Mouse (Mus musculus) MEL (cell line): ENCODE measurements at regions not wholly inside any gene's neighbourhood (a gene's known extent, or its start where the extent isn't known, plus 50 kb on each side); places are given as distances from the start of the nearest gene placed in this dataset.

ENCODE experiments used
- DNase-seq: peaks from one replicate; pipeline ENCODE4 v3.0.0; 2011; ENCODE audit warnings: low read depth, low spot score
- H3K27ac ChIP-seq: 2 replicates; pipeline ENCODE4 v1.5.1; 2012; ENCODE audit warnings: low read depth, mild to moderate bottlenecking, control low read depth, low read length, moderate library complexity; ENCODE audit not compliant: control insufficient read depth
- H3K27me3 ChIP-seq, 2 experiments: fragments of 150-350 bp in 1 of 2; sonication (generic) in 1 of 2; 2 replicates each; pipeline ENCODE4 v1.6.1; 2012; ENCODE audit warnings: low read length in 2 of 2, mild to moderate bottlenecking in 2 of 2, improper control_type of control experiment in 1 of 2, moderate library complexity in 1 of 2; ENCODE audit not compliant: insufficient read depth in 2 of 2, control insufficient read depth in 1 of 2
- H3K36me3 ChIP-seq, 2 experiments: 2 replicates each; pipeline ENCODE4 v1.6.1; 2012 to 2014; ENCODE audit warnings: low read length in 2 of 2, improper control_type of control experiment in 1 of 2, inconsistent platforms in 1 of 2, mild to moderate bottlenecking in 1 of 2; ENCODE audit not compliant: insufficient read depth in 2 of 2, control insufficient read depth in 1 of 2
- H3K4me1 ChIP-seq, 2 experiments: fragments of 150-350 bp in 1 of 2; sonication (generic) in 1 of 2; 2 replicates each; pipeline ENCODE4 v1.6.1; 2012; ENCODE audit warnings: low read length in 2 of 2, improper control_type of control experiment in 1 of 2, mild to moderate bottlenecking in 1 of 2; ENCODE audit not compliant: insufficient read depth in 2 of 2, control insufficient read depth in 1 of 2
- H3K4me3 ChIP-seq, 2 experiments: fragments of 150-350 bp in 1 of 2; sonication (generic) in 1 of 2; 2 replicates each; pipeline ENCODE4 v1.5.1; 2012; ENCODE audit warnings: low read depth in 2 of 2, low read length in 2 of 2, mild to moderate bottlenecking in 2 of 2, moderate library complexity in 2 of 2, control low read depth in 1 of 2, improper control_type of control experiment in 1 of 2; ENCODE audit not compliant: control insufficient read depth in 1 of 2, insufficient read depth in 1 of 2
- H3K79me2 ChIP-seq: 2 replicates; pipeline ENCODE4 v1.6.1; 2012; ENCODE audit warnings: mild to moderate bottlenecking, low read length, moderate library complexity; ENCODE audit not compliant: control insufficient read depth, poor library complexity, insufficient read depth
- H3K9ac ChIP-seq: 2 replicates; pipeline ENCODE4 v1.6.1; 2012; ENCODE audit warnings: low read depth, mild to moderate bottlenecking, control low read depth, low read length, moderate library complexity; ENCODE audit not compliant: control insufficient read depth, poor library complexity, severe bottlenecking
- H3K9me3 ChIP-seq: fragments of 150-350 bp; sonication (generic); replicated peaks from 2 replicates; pipeline ENCODE4 v1.6.1; 2012; ENCODE audit warnings: mild to moderate bottlenecking, low read length, improper control_type of control experiment, moderate library complexity; ENCODE audit not compliant: insufficient read depth
- BHLHE40 ChIP-seq: IDR thresholded peaks from 2 replicates; pipeline ENCODE4 v1.6.1; 2012; ENCODE audit warnings: low read depth, mild to moderate bottlenecking, inconsistent platforms, low read length, improper control_type of control experiment, borderline replicate concordance
- CHD2 ChIP-seq: IDR thresholded peaks from 2 replicates; pipeline ENCODE4 v1.6.1; 2011; ENCODE audit warnings: low read length, improper control_type of control experiment
- CTCF ChIP-seq, 3 experiments: IDR thresholded peaks in 2 of 3; conservative IDR thresholded peaks in 1 of 3; 2 replicates each; pipeline ENCODE4 v1.5.1; 2011 to 2012; ENCODE audit warnings: low read length in 3 of 3, low read depth in 2 of 3, mild to moderate bottlenecking in 2 of 3, improper control_type of control experiment in 1 of 3, inconsistent platforms in 1 of 3, mixed read lengths in 1 of 3, moderate library complexity in 1 of 3; ENCODE audit not compliant: control insufficient read depth in 1 of 3, insufficient read depth in 1 of 3, poor library complexity in 1 of 3, severe bottlenecking in 1 of 3
- E2F4 ChIP-seq: IDR thresholded peaks from 2 replicates; pipeline ENCODE4 v1.6.1; 2011; ENCODE audit warnings: low read depth, low read length, improper control_type of control experiment, borderline replicate concordance
- EP300 ChIP-seq, 2 experiments: IDR thresholded peaks; 2 replicates each; pipeline ENCODE4 v1.6.1; 2011; ENCODE audit warnings: improper control_type of control experiment in 2 of 2, low read length in 2 of 2, low read depth in 1 of 2, mild to moderate bottlenecking in 1 of 2
- GABPA ChIP-seq: IDR thresholded peaks from 2 replicates; pipeline ENCODE4 v1.6.1; 2012; ENCODE audit warnings: low read depth, mild to moderate bottlenecking, inconsistent platforms, low read length, improper control_type of control experiment, moderate library complexity
- HCFC1 ChIP-seq: IDR thresholded peaks from 2 replicates; pipeline ENCODE4 v1.6.1; 2012; ENCODE audit warnings: low read depth, mild to moderate bottlenecking, inconsistent platforms, low read length, improper control_type of control experiment, moderate library complexity
- MAFK ChIP-seq: IDR thresholded peaks from 2 replicates; pipeline ENCODE4 v1.6.1; 2011; ENCODE audit warnings: low read depth, mild to moderate bottlenecking, low read length, improper control_type of control experiment, borderline replicate concordance
- MAZ ChIP-seq: IDR thresholded peaks from 2 replicates; pipeline ENCODE4 v1.6.1; 2012; ENCODE audit warnings: low read depth, mild to moderate bottlenecking, inconsistent platforms, low read length, improper control_type of control experiment
- MXI1 ChIP-seq: IDR thresholded peaks from 2 replicates; pipeline ENCODE4 v1.6.1; 2011; ENCODE audit warnings: mild to moderate bottlenecking, low read depth, low read length, improper control_type of control experiment
- MYB ChIP-seq: IDR thresholded peaks from 2 replicates; pipeline ENCODE4 v1.6.1; 2011; ENCODE audit warnings: mild to moderate bottlenecking, low read depth, low read length, improper control_type of control experiment
- MYC ChIP-seq: IDR thresholded peaks from 2 replicates; pipeline ENCODE4 v1.6.1; 2011; ENCODE audit warnings: low read depth, mild to moderate bottlenecking, low read length, improper control_type of control experiment, moderate library complexity
- NELFE ChIP-seq: IDR thresholded peaks from 2 replicates; pipeline ENCODE4 v1.6.1; 2011; ENCODE audit warnings: low read depth, low read length, improper control_type of control experiment
- POLR2AphosphoS2 ChIP-seq: IDR thresholded peaks from 2 replicates; pipeline ENCODE4 v1.6.1; 2011; ENCODE audit warnings: low read length, improper control_type of control experiment
- POLR2AphosphoS5 ChIP-seq: IDR thresholded peaks from 2 replicates; pipeline ENCODE4 v1.6.1; 2012; ENCODE audit warnings: low read depth, borderline replicate concordance, mild to moderate bottlenecking, inconsistent platforms, low read length, moderate library complexity, mixed read lengths
- SIN3A ChIP-seq: IDR thresholded peaks from 2 replicates; pipeline ENCODE4 v1.6.1; 2012; ENCODE audit warnings: low read length, improper control_type of control experiment, inconsistent platforms
- SMC3 ChIP-seq: IDR thresholded peaks from 2 replicates; pipeline ENCODE4 v1.6.1; 2011; ENCODE audit warnings: low read depth, low read length, improper control_type of control experiment
- TAL1 ChIP-seq: IDR thresholded peaks from 2 replicates; pipeline ENCODE4 v1.6.1; 2012; ENCODE audit warnings: mild to moderate bottlenecking, inconsistent platforms, low read length, moderate library complexity, mixed read lengths
- TBP ChIP-seq: IDR thresholded peaks from 2 replicates; pipeline ENCODE4 v1.8.0; 2011; ENCODE audit warnings: low read depth, low read length, improper control_type of control experiment
- TCF12 ChIP-seq: IDR thresholded peaks from 2 replicates; pipeline ENCODE4 v1.6.1; 2014; ENCODE audit warnings: low read depth, mild to moderate bottlenecking, inconsistent platforms, low read length, improper control_type of control experiment, moderate library complexity
- USF2 ChIP-seq, 2 experiments: IDR thresholded peaks; 2 replicates each; pipeline ENCODE4 v1.6.1; 2011 to 2012; ENCODE audit warnings: improper control_type of control experiment in 2 of 2, low read length in 2 of 2, borderline replicate concordance in 1 of 2, inconsistent platforms in 1 of 2, low read depth in 1 of 2, mild to moderate bottlenecking in 1 of 2; ENCODE audit not compliant: insufficient read depth in 1 of 2
- ZC3H11A ChIP-seq: IDR thresholded peaks from 2 replicates; pipeline ENCODE4 v1.6.1; 2012; ENCODE audit warnings: low read depth, mild to moderate bottlenecking, inconsistent platforms, low read length, improper control_type of control experiment
- ZMIZ1 ChIP-seq: IDR thresholded peaks from 2 replicates; pipeline ENCODE4 v1.6.1; 2012; ENCODE audit warnings: low read depth, mild to moderate bottlenecking, inconsistent platforms, low read length, improper control_type of control experiment, moderate library complexity
- ZNF384 ChIP-seq: IDR thresholded peaks from 2 replicates; pipeline ENCODE4 v1.6.1; 2012; ENCODE audit warnings: low read depth, mild to moderate bottlenecking, inconsistent platforms, low read length, improper control_type of control experiment

DNA sequence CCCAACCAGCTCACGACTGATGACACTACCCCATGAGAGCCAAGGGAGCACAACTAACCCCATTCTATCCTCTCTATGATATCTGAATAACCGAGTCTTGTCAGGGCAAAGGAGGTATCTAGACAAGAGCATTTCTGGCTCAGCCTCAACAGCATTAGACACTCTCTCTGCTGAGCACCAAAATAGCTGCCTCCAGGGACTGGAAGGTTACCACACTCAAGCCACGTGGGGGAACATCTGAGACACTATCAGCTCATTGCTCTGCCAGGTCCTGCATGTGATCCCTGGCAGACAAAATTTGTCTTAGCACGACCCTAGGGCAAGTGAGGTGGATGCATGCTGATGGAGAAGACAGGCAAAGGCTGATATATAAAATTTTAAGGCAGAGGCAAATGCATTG, 436.4 kb upstream of the Fam19a5 start:
- no peaks in the 10 kb centered on the region for H3K79me2 ChIP-seq
- DNase-seq = no peak
- H3K4me3 ChIP-seq = no peak overlapping the region
- H3K4me1 ChIP-seq = no peaks in the 10 kb centered on the region
- no peak overlapping the region for H3K9ac ChIP-seq
- H3K27ac ChIP-seq = no peak overlapping the region
- TF ChIP-seq TCF12 (no peak), MAFK (no peak), ZC3H11A (no peak), ZNF384 (no peak), EP300 (IDR thresholded peaks at IDR 0.05; ENCODE audit: low read depth in 1 of 2, low read length in 2 of 2) (no peak), NELFE (no peak), POLR2AphosphoS2 (no peak), SMC3 (no peak), ZMIZ1 (no peak), USF2 (IDR thresholded peaks at IDR 0.05; ENCODE audit: borderline replicate concordance in 1 of 2, insufficient read depth in 1 of 2, low read depth in 1 of 2, low read length in 2 of 2) (no peak)
- no peaks in the 10 kb centered on the region for H3K9me3 ChIP-seq
- H3K27me3 ChIP-seq = no peaks in the 10 kb centered on the region
- no peaks in the 10 kb centered on the region for H3K36me3 ChIP-seq

- Histone ChIP-seq H3K79me2 (no peaks in the 10 kb centered on the region), H3K4me1 (no peaks in the 10 kb centered on the region), H3K4me3 (no peak overlapping the region), H3K27ac (no peak overlapping the region), H3K9me3 (no peaks in the 10 kb centered on the region), H3K36me3 (no peaks in the 10 kb centered on the region), H3K27me3 (no peaks in the 10 kb centered on the region), H3K9ac (no peak overlapping the region)
- TF ChIP-seq TAL1 (no peak), TBP (no peak), MXI1 (no peak), TCF12 (no peak), POLR2AphosphoS5 (no peak), SIN3A (no peak), MAFK (no peak), MYB (no peak), POLR2AphosphoS2 (no peak), USF2 (IDR thresholded peaks at IDR 0.05; ENCODE audit: borderline replicate concordance in 1 of 2, insufficient read depth in 1 of 2, low read depth in 1 of 2, low read length in 2 of 2) (no peak)
- no peak for DNase-seq
Observed at GRCm38 (mm10) chr15:87108411-87108810, 435.7 kb upstream of the Fam19a5 start.

DNA sequence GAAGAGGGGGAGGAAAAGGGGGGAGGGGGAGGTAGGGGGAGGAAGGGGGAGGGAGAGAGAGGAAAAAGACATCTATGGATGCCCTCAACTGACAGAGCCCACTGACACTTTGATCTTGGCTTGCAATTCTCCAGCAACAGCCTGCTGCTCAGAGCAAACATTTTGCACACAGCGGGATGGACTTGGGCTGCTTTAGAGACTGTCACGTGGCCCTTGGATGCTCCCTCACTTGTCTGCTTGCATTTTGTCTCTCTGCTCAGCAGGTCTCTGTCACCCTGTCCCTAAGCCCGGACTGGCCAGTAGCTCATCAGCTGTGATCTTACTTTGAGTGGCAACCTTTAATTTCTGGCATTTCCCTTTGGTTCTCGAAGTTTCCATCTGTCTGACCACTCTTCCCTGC, 421.4 kb upstream of the Fam19a5 start:
- no peak overlapping the region for H3K4me3 ChIP-seq
- H3K27me3 ChIP-seq = no peaks in the 10 kb centered on the region
- no peaks in the 10 kb centered on the region for H3K36me3 ChIP-seq
- TF ChIP-seq GABPA (no peak), MYC (no peak), USF2 (IDR thresholded peaks at IDR 0.05; ENCODE audit: borderline replicate concordance in 1 of 2, insufficient read depth in 1 of 2, low read depth in 1 of 2, low read length in 2 of 2) (no peak), ZC3H11A (no peak), CHD2 (no peak), CTCF (IDR thresholded peaks at IDR 0.05 in 2 of 3, conservative IDR thresholded peaks at IDR 0.05 in 1 of 3; ENCODE audit: control insufficient read depth in 1 of 3, insufficient read depth in 1 of 3, low read depth in 2 of 3, low read length in 3 of 3, poor library complexity in 1 of 3, severe bottlenecking in 1 of 3) (no peak), SIN3A (no peak), BHLHE40 (no peak), HCFC1 (no peak), MAZ (no peak), E2F4 (no peak), POLR2AphosphoS2 (no peak)
- no peaks in the 10 kb centered on the region for H3K4me1 ChIP-seq
- no peak overlapping the region for H3K27ac ChIP-seq
- no peak overlapping the region for H3K9ac ChIP-seq
- no peaks in the 10 kb centered on the region for H3K79me2 ChIP-seq
- H3K9me3 ChIP-seq = no peaks in the 10 kb centered on the region
- no peak for DNase-seq
